Mouse (Mus musculus): Measurements from ENCODE around the gene Sec14l5.
"Not testable (repeated sequence)": the region's sequence is repeated elsewhere in the genome, so short reads cannot be mapped to it uniquely, and the experiment has no call there.

Gene Sec14l5

DNA sequence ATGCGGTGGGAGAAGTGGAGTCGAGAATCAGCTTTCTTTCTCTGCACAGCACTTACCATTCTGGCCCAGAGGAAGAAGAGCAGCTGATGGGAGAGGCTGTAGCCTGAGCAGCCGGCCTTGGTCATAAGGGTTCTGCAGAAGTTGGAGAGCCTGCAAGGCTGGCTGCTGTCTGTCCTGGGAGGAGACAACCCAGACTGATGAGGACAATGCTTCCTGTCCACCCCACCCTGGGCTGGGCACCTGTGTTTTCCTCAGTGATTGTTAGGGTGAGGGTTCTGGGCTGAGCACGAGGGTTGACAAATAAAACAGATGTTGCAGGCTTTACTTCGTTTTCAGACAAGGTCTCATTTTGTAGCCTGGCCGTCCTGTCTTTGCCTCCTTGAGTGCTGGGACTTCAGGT, 69.8 kb downstream of the Sec14l5 start:
- DNase-seq (ENCODE audit: low read depth) = no peak

DNA sequence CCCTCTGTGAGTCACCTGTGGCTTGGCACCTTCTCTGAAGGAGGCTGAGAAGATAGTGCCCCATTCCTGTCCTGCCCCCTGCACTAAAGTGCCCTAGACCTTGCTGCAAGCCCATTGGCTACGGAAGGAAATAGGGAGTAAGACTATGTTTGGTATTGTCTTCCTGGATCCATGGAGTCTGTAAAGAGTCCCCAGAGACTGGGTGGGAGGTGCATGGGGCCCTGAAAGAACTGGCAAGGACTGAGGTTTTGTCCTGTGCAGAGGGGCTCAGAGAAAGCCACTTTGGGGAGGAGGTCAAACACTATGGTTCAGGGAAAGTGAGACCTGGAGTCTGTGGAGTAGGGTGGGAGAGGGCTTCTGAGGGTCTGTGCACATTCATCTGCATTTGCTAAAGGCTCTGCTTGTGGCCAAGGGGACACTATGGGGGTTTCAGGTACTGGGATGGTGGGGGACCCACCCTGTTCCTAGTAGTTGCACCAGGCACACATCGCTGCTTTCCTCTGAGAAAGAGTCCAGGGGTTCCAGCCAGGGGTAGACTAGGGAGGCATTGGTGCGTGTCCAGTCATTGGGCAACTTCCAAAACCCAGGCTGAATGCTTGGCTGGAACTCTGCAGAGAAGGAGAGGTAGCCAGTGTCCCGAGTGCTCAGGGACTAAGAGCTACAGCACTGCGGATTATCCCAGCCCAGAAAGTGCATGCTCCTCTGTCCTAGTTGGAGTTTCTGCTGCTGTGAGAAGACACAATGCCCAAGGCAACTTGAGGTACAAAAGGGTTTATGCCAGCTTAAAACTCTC, 70.6 kb downstream of the Sec14l5 start:
- DNase-seq (ENCODE audit: low read depth) = no peak

DNA sequence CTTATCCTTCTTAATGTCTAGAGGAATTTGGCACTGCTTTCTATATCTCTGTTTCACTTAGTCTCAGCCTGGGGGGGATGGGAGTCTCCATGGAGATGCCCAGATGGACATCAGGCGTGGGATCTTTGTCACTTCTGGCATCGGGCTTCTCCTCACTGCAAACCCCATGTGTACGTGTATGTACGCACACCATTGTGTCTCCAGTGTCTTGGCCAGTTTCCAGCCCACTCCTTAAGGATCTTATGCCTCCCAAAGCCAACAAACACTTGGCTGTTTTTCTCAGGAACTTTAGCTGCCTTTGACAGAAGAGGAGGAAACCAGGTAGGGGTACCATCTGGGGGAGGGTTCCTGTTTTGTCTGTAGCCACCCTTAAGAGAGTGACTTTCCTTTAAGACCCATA, 74.5 kb downstream of the Sec14l5 start:
- DNase-seq (ENCODE audit: low read depth) = no peak

DNA sequence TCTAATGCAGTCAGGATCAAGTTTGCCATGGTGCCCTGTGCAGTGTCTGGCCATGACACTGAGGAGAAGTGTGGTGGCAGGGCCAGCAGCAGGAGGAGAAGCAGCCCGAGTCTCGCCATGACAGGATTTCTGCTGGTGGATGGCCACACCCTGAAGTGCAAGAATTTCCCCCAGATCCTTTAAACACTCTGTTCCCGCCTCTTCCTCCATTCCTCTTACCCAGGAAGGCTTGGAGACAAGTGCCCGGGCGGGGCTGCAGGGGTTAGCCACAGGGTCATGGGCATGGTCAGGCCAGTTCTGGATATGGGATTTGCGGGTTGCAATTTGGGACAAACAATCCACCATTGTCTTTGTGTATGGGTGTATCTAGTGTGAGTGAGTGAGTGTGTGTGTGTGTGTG, 75.2 kb downstream of the Sec14l5 start, which contains the start of gene AU021092:
AU021092 (minus strand) TSS at position 160 of the 400 bp plus-strand sequence.
- no peak for DNase-seq (ENCODE audit: low read depth)

DNA sequence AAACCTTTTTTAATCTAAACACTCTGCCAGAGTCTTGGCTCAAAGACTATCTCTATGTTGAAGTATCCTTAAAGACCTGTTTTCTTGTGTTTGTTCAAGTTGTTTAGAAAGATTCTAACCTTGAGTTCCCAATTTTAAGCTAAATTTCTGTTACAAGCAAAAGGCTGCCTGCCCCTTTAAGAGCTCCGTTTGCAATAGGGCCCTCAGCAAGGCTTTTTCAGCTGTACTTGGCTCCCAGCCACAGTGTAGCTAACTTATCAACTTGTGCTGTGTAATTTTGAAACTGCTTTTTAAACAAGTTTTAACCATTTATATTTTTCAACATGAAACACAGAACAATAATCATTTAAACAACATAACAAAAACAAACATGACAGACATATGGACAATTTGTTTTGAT, 79.6 kb downstream of the Sec14l5 start:
- not testable (repeated sequence) for DNase-seq (ENCODE audit: low read depth)

DNA sequence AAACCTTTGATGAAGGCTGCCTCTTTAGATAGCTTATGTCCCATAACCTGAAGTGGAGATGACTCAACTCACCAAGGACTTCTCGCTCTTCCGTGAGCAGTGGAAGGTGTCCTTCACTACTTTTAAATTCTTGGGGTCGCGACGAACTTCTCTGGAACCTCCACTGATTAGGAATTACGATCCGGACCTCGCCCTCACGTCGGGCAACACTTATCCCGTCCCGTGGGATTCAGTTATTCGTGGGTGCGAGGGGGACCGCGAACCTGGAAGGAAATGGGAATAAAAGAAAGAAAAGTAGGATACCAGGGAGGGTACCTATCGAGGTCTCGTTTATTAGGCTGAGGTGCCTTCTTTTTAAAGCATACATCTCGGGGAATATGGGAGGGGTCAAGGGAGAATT, 80.6 kb downstream of the Sec14l5 start:
- DNase-seq (ENCODE audit: low read depth) = not testable (repeated sequence)

DNA sequence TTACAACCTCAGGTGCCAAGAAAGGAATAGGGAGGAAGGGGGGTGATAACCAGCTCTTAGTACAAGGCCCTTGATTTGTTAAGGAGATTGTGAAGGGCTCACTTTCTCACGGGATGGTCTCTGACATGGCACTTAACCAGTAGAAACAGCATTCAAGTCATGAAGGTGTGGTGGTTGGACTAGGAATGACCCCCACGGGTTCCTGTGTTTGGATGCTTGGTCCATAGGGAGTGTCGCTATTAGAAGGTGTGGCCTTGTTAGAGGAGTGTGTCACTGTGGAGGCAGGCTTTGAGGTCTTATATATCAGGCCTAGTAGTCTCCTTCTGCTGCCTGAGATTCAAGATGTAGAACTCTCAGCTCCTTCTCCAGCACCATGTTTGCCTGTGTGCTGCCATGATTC, 81.2 kb downstream of the Sec14l5 start:
- not testable (repeated sequence) for DNase-seq (ENCODE audit: low read depth)

DNA sequence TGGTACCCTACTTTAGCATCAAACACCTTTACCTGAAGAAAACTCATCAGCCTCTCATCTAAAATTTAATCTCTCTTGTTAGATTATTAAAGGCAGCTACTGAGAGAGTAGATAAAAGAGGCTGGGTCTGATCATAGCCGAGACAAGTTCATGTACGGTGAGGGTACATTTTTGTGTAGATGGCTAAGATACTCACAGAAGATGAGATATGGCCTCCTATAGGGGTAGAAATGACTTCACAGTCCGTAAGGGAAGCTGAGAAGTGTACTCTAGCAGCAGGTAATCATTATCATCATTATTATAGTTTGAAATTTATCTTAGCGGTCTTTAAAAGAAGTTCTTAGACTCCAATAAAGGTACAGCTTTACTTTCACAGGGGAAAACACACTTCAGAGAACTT, 86.1 kb downstream of the Sec14l5 start:
- no peak for DNase-seq (ENCODE audit: low read depth)

DNA sequence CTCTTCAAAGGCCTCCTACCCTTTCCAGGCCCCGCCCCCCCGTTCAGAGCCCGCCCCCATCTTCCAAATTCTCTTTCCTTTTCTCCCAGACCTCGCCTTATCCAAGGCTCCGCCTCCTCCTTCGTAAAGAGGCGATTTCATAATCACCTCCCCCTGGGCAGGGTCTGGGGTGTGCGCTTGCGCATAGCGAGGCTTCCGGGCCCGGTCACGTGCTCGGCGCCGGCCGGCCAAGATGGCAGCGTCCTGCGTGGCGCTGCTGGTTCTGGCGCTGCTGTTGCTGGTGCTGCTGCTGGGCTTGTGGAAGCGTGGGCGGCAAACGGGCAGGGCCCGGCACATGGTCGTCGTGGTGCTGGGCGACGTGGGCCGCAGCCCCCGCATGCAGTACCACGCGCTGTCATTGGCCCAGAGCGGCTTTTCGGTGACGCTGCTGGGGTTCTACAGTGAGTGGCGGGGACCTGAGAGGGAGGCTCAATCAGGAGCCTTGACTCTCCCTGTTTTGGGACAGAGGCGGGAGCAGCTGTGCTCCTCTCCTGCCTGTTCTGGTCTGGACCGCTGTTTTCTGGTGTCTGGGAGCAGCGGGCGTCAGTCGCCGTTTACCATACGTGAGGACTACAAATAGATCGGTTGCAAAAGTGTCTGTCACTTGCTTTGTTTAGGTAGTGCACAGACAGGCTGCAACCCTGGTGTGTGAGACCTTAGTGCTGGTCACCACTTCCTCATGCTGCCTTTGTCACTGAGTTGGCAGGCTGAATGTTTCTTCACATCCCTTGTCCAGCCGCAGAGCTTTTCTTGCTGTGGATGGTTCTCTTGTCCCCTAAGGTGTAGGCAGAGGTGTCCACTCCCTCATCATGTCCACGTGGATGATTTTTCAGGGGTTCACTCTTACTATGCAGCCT, 86.8 kb downstream of the Sec14l5 start, which contains the start of gene Alg1:
Alg1 (plus strand) TSS at position 204 of the 896 bp plus-strand sequence.
- peak; percentile 90 for DNase-seq (ENCODE audit: low read depth)
